Mouse (Mus musculus) midbrain, embryonic 14.5 days (tissue): Measurements from ENCODE around the gene Klhl12. TPM values are rescaled to one million over a fixed set of nuclear protein-coding genes. Genes with fewer than 3 reads are reported as not detected.
"Not testable (repeated sequence)": the region's sequence is repeated elsewhere in the genome, so short reads cannot be mapped to it uniquely, and the experiment has no call there.

Experiments
- ATAC-seq: fragments of 200-750 bp; cut with Nextera tagmentation; 2 replicates; pipeline ENCODE4 v1.8.0; 2017; ENCODE audit warnings: moderate number of reproducible peaks, moderate library complexity; ENCODE audit not compliant: low FRiP score, low TSS enrichment
- DNase-seq: peaks from one replicate; pipeline ENCODE4 v3.0.0-alpha.2; 2015
- H3K27ac ChIP-seq: fragments of 300-500 bp; sonication (generic); replicated peaks from 2 replicates; pipeline ENCODE4 v1.5.1; 2014; ENCODE audit warnings: mild to moderate bottlenecking, low read depth, low read length, moderate library complexity
- H3K27me3 ChIP-seq: fragments of 300-500 bp; sonication (generic); 2 replicates; pipeline ENCODE4 v1.6.1; 2014; ENCODE audit warnings: low read length, control low read depth, mixed read lengths; ENCODE audit not compliant: control insufficient read depth, insufficient read depth
- H3K36me3 ChIP-seq: fragments of 300-500 bp; sonication (generic); 2 replicates; pipeline ENCODE4 v1.6.1; 2014; ENCODE audit warnings: low read length, control low read depth; ENCODE audit not compliant: control insufficient read depth, insufficient read depth
- H3K4me1 ChIP-seq: fragments of 300-500 bp; sonication (generic); 2 replicates; pipeline ENCODE4 v1.6.1; 2014; ENCODE audit warnings: mild to moderate bottlenecking, antibody characterized with exemption, low read length, control low read depth; ENCODE audit not compliant: control insufficient read depth, insufficient read depth
- H3K4me2 ChIP-seq: fragments of 300-500 bp; sonication (generic); 2 replicates; pipeline ENCODE4 v1.6.1; 2014; ENCODE audit warnings: mild to moderate bottlenecking, low read length, moderate library complexity
- H3K4me3 ChIP-seq: fragments of 300-500 bp; sonication (generic); replicated peaks from 2 replicates; pipeline ENCODE4 v1.5.1; 2014; ENCODE audit warnings: low read depth, low read length
- H3K9ac ChIP-seq: fragments of 300-500 bp; sonication (generic); replicated peaks from 2 replicates; pipeline ENCODE4 v1.6.1; 2014; ENCODE audit warnings: mild to moderate bottlenecking, low read length, moderate library complexity
- H3K9me3 ChIP-seq: fragments of 300-500 bp; sonication (generic); 2 replicates; pipeline ENCODE4 v1.6.1; 2016; ENCODE audit warnings: low read length, control low read depth, mixed read lengths; ENCODE audit not compliant: control insufficient read depth
- WGBS: fragments of 180-500 bp; shearing (Covaris S2); extraction: QIAGEN DNeasy Blood & Tissue Kit; methylation state at CpG from one replicate; pipeline ENCODE4 v1.1.7; 2014; 5-methylcytosine and 5-hydroxymethylcytosine counted together
- polyA plus RNA-seq: library from polyadenylated mRNA; unstranded; fragments of >200 nt; fragmentation: Nextera tagmentation; extraction: Ambion mirVana; gene quantifications from 2 replicates; pipeline ENCODE4 v1.2.1, GENCODE M21; 2014

The Klhl12 gene
- polyA plus RNA-seq, 1 experiment from 2014 or later, result 34.4 TPM

DNA sequence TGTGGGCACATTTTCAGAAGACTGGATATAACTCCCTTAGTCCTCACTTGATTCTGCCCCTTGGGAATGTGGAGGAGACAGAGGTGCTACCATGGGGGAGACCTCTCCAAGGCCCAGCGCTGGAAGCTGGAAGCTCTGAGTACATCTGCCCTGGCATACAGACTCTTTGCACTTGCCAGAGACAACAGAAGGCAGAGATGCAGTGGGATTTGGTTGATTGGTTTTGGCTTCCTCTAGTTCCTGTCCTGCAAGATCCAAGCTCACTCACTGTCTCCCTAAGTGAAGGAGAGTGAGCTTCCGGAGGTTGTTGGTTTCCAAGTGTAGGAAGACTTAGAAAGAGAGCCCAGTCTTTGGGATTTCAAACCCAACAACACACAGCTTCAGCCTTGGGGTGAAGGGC, 60.6 kb downstream of the Klhl12 start:
- no peak overlapping the region for H3K4me3 ChIP-seq
- H3K9me3 ChIP-seq, result no peaks in the 10 kb centered on the region
- 0 out of 2 replicates have a peak, but pooled peaks cover 6% of the 10 kb centered on the region for H3K4me1 ChIP-seq
- no peak for DNase-seq
- H3K36me3 ChIP-seq, result no peaks in the 10 kb centered on the region
- no peak overlapping the region for H3K4me2 ChIP-seq
- H3K9ac ChIP-seq, result no peak overlapping the region
- 84% methylated on average over 2 of the region's 2 CpGs for WGBS
- H3K27me3 ChIP-seq, result peaks cover 6% of the 10 kb centered on the region; the same call in 1 of the 2 replicates
- no peak for ATAC-seq
- H3K27ac ChIP-seq, result no peak overlapping the region

- Histone ChIP-seq H3K4me1 (0 out of 2 replicates have a peak, but pooled peaks cover 6% of the 10 kb centered on the region), H3K27me3 (peaks cover 6% of the 10 kb centered on the region; the same call in 1 of the 2 replicates), H3K4me3 (no peak overlapping the region), H3K36me3 (no peaks in the 10 kb centered on the region), H3K4me2 (no peak overlapping the region), H3K9me3 (no peaks in the 10 kb centered on the region), H3K9ac (no peak overlapping the region), H3K27ac (no peak overlapping the region)
- 3% methylated on average over 4 of the region's 4 CpGs for WGBS
- ATAC-seq (no peak), DNase-seq (peak; percentile 55)
Observed at GRCm38 (mm10) chr1:134516491-134517198, 61.3 kb downstream of the Klhl12 start.

- H3K9ac ChIP-seq, H3K27ac ChIP-seq, H3K27me3 ChIP-seq, H3K4me1 ChIP-seq, H3K9me3 ChIP-seq, H3K4me3 ChIP-seq, DNase-seq, ATAC-seq, H3K4me2 ChIP-seq, H3K36me3 ChIP-seq: not testable (repeated sequence)
- WGBS, result 98% methylated on average over 12 of the region's 14 CpGs
Observed at GRCm38 (mm10) chr1:134517841-134518240, 62.5 kb downstream of the Klhl12 start.

DNA sequence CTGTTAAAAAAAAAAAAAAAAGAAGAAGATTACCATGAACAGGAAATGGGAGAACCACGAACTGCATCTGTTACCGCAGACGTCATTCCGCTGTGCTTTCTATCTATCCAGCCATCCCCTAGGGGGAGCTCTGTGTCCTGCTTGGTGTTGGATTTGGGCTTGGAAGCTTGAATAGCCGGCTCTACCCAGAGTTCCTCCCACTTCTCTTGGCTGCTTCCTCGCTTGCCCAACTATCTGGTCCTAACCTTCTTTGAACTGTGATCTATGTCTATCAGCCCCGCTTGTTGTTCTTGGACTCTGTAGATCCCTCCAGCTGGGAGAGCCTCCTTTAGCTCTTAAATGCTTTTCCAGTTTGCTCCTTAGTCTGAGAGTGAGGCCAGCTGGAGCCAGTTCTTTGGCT, 63.3 kb downstream of the Klhl12 start:
- Histone ChIP-seq H3K4me3 (no peak overlapping the region), H3K4me2 (no peak overlapping the region), H3K27me3 (no peaks in the 10 kb centered on the region; the same call in 1 of the 2 replicates), H3K27ac (no peak overlapping the region), H3K9ac (no peak overlapping the region), H3K36me3 (no peaks in the 10 kb centered on the region), H3K4me1 (0 out of 2 replicates have a peak, but pooled peaks cover 6% of the 10 kb centered on the region), H3K9me3 (no peaks in the 10 kb centered on the region)
- peak; percentile 87 for DNase-seq
- ATAC-seq, result no peak
- 15% methylated on average over 7 of the region's 7 CpGs for WGBS

DNA sequence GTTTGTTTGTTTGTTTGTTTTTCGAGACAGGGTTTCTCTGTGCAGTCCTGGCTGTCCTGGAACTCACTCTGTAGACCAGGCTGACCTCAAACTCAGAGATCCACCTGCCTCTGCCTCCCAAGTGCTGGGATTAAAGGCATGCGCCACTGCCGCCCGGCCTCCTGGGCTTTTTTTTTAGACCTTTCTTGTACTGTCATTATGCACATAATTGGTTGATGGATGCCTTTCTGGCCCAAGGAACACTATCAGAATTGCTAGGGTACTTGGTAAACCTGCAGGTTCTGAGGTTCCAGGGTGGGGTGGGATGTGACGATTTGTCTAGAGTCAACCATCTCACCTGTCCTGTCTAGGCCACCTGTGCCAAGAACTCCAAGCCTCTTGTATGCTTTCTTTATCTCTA, 63.9 kb downstream of the Klhl12 start:
- H3K4me3 ChIP-seq, DNase-seq, H3K4me2 ChIP-seq, H3K27me3 ChIP-seq, H3K36me3 ChIP-seq, H3K9me3 ChIP-seq, ATAC-seq, H3K27ac ChIP-seq, H3K9ac ChIP-seq, H3K4me1 ChIP-seq: not testable (repeated sequence)
- WGBS, result 95% methylated on average over 5 of the region's 5 CpGs

DNA sequence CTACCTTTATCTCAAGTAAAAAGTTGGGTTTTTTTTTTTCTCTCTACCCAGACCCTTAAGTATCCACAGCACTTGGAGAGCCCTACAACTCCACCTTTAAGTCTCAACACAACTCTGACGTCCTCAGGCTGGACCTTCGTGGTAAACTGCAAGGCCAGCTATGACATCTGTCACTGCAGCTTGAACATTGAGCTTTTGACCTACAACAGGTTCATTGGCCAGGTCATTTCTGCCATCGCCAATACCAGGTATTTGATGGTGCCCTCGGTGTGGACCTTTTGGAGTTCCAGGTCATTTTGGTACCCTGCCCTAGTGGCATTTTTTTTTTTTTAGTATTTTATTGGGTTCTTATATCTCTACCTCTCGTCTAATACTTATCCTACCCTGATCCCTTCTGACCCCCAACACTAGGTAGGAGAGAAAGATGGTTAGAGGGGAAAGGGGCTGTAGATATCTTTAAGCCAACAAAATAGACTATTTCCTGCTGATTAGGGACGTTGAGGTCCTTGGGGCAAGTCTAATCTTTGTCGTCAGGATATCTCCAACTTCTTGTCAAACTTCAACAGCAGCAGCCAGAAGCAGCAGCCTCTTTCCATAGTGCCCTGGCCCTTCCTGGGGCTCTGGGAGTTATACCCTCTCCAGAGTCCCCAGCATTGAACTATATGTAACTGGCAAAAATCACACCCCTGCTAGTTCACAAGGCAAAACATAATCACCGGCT, 64.8 kb downstream of the Klhl12 start:
- ATAC-seq, result no peak
- Histone ChIP-seq H3K36me3 (no peaks in the 10 kb centered on the region), H3K27ac (no peak overlapping the region), H3K4me2 (no peak overlapping the region), H3K9ac (no peak overlapping the region), H3K4me1 (0 out of 2 replicates have a peak, but pooled peaks cover 6% of the 10 kb centered on the region), H3K27me3 (no peaks in the 10 kb centered on the region), H3K4me3 (no peak overlapping the region), H3K9me3 (no peaks in the 10 kb centered on the region)
- WGBS, result 87% methylated on average over 8 of the region's 8 CpGs
- DNase-seq, result no peak

- Histone ChIP-seq H3K36me3 (no peaks in the 10 kb centered on the region), H3K27ac (no peak overlapping the region), H3K4me2 (no peak overlapping the region), H3K4me3 (no peak overlapping the region), H3K9me3 (no peaks in the 10 kb centered on the region), H3K27me3 (no peaks in the 10 kb centered on the region), H3K4me1 (0 out of 2 replicates have a peak, but pooled peaks cover 6% of the 10 kb centered on the region), H3K9ac (no peak overlapping the region)
- WGBS, result 83% methylated on average over 7 of the region's 7 CpGs
- DNase-seq, result no peak
- no peak for ATAC-seq
Observed at GRCm38 (mm10) chr1:134521163-134521562, 65.8 kb downstream of the Klhl12 start.

- Histone ChIP-seq H3K9me3 (no peaks in the 10 kb centered on the region), H3K27me3 (no peaks in the 10 kb centered on the region), H3K4me1 (no peaks in the 10 kb centered on the region), H3K4me2 (no peak overlapping the region), H3K4me3 (no peak overlapping the region), H3K27ac (no peak overlapping the region), H3K36me3 (no peaks in the 10 kb centered on the region), H3K9ac (no peak overlapping the region)
- 46% methylated on average over 2 of the region's 2 CpGs for WGBS
- no peak for ATAC-seq
- DNase-seq, result no peak
Observed at GRCm38 (mm10) chr1:134522325-134522724, 67.0 kb downstream of the Klhl12 start.
